Mouse (Mus musculus) MEL (cell line): Measurements from ENCODE around the gene Pianp. TPM values are rescaled to one million over a fixed set of nuclear protein-coding genes. Genes with fewer than 3 reads are reported as not detected.

Experiments
- DNase-seq: peaks from one replicate; pipeline ENCODE4 v3.0.0; 2011; ENCODE audit warnings: low read depth, low spot score
- H3K27ac ChIP-seq: 2 replicates; pipeline ENCODE4 v1.5.1; 2012; ENCODE audit warnings: low read depth, mild to moderate bottlenecking, control low read depth, low read length, moderate library complexity; ENCODE audit not compliant: control insufficient read depth
- H3K27me3 ChIP-seq, 2 experiments: fragments of 150-350 bp in 1 of 2; sonication (generic) in 1 of 2; 2 replicates each; pipeline ENCODE4 v1.6.1; 2012; ENCODE audit warnings: low read length in 2 of 2, mild to moderate bottlenecking in 2 of 2, improper control_type of control experiment in 1 of 2, moderate library complexity in 1 of 2; ENCODE audit not compliant: insufficient read depth in 2 of 2, control insufficient read depth in 1 of 2
- H3K36me3 ChIP-seq, 2 experiments: 2 replicates each; pipeline ENCODE4 v1.6.1; 2012 to 2014; ENCODE audit warnings: low read length in 2 of 2, improper control_type of control experiment in 1 of 2, inconsistent platforms in 1 of 2, mild to moderate bottlenecking in 1 of 2; ENCODE audit not compliant: insufficient read depth in 2 of 2, control insufficient read depth in 1 of 2
- H3K4me1 ChIP-seq, 2 experiments: fragments of 150-350 bp in 1 of 2; sonication (generic) in 1 of 2; 2 replicates each; pipeline ENCODE4 v1.6.1; 2012; ENCODE audit warnings: low read length in 2 of 2, improper control_type of control experiment in 1 of 2, mild to moderate bottlenecking in 1 of 2; ENCODE audit not compliant: insufficient read depth in 2 of 2, control insufficient read depth in 1 of 2
- H3K4me3 ChIP-seq, 2 experiments: fragments of 150-350 bp in 1 of 2; sonication (generic) in 1 of 2; 2 replicates each; pipeline ENCODE4 v1.5.1; 2012; ENCODE audit warnings: low read depth in 2 of 2, low read length in 2 of 2, mild to moderate bottlenecking in 2 of 2, moderate library complexity in 2 of 2, control low read depth in 1 of 2, improper control_type of control experiment in 1 of 2; ENCODE audit not compliant: control insufficient read depth in 1 of 2, insufficient read depth in 1 of 2
- H3K79me2 ChIP-seq: 2 replicates; pipeline ENCODE4 v1.6.1; 2012; ENCODE audit warnings: mild to moderate bottlenecking, low read length, moderate library complexity; ENCODE audit not compliant: control insufficient read depth, poor library complexity, insufficient read depth
- H3K9ac ChIP-seq: 2 replicates; pipeline ENCODE4 v1.6.1; 2012; ENCODE audit warnings: low read depth, mild to moderate bottlenecking, control low read depth, low read length, moderate library complexity; ENCODE audit not compliant: control insufficient read depth, poor library complexity, severe bottlenecking
- H3K9me3 ChIP-seq: fragments of 150-350 bp; sonication (generic); replicated peaks from 2 replicates; pipeline ENCODE4 v1.6.1; 2012; ENCODE audit warnings: mild to moderate bottlenecking, low read length, improper control_type of control experiment, moderate library complexity; ENCODE audit not compliant: insufficient read depth
- CHD2 ChIP-seq: IDR thresholded peaks from 2 replicates; pipeline ENCODE4 v1.6.1; 2011; ENCODE audit warnings: low read length, improper control_type of control experiment
- CTCF ChIP-seq, 3 experiments: IDR thresholded peaks in 2 of 3; conservative IDR thresholded peaks in 1 of 3; 2 replicates each; pipeline ENCODE4 v1.5.1; 2011 to 2012; ENCODE audit warnings: low read length in 3 of 3, low read depth in 2 of 3, mild to moderate bottlenecking in 2 of 3, improper control_type of control experiment in 1 of 3, inconsistent platforms in 1 of 3, mixed read lengths in 1 of 3, moderate library complexity in 1 of 3; ENCODE audit not compliant: control insufficient read depth in 1 of 3, insufficient read depth in 1 of 3, poor library complexity in 1 of 3, severe bottlenecking in 1 of 3
- ELF1 ChIP-seq: IDR thresholded peaks from 2 replicates; pipeline ENCODE4 v1.6.1; 2014; ENCODE audit warnings: low read depth, mild to moderate bottlenecking, inconsistent platforms, low read length, improper control_type of control experiment, moderate library complexity
- ETS1 ChIP-seq: IDR thresholded peaks from 2 replicates; pipeline ENCODE4 v1.6.1; 2012; ENCODE audit warnings: low read depth, mild to moderate bottlenecking, inconsistent platforms, low read length, improper control_type of control experiment, moderate library complexity
- GABPA ChIP-seq: IDR thresholded peaks from 2 replicates; pipeline ENCODE4 v1.6.1; 2012; ENCODE audit warnings: low read depth, mild to moderate bottlenecking, inconsistent platforms, low read length, improper control_type of control experiment, moderate library complexity
- GATA1 ChIP-seq: IDR thresholded peaks from 2 replicates; pipeline ENCODE4 v1.6.1; 2011; ENCODE audit warnings: low read depth, low read length, improper control_type of control experiment
- HCFC1 ChIP-seq: IDR thresholded peaks from 2 replicates; pipeline ENCODE4 v1.6.1; 2012; ENCODE audit warnings: low read depth, mild to moderate bottlenecking, inconsistent platforms, low read length, improper control_type of control experiment, moderate library complexity
- JUND ChIP-seq: IDR thresholded peaks from 2 replicates; pipeline ENCODE4 v1.6.1; 2011; ENCODE audit warnings: low read depth, mild to moderate bottlenecking, improper control_type of control experiment, low read length
- MAFK ChIP-seq: IDR thresholded peaks from 2 replicates; pipeline ENCODE4 v1.6.1; 2011; ENCODE audit warnings: low read depth, mild to moderate bottlenecking, low read length, improper control_type of control experiment, borderline replicate concordance
- MEF2A ChIP-seq: IDR thresholded peaks from 2 replicates; pipeline ENCODE4 v1.6.1; 2014; ENCODE audit warnings: low read depth, mild to moderate bottlenecking, inconsistent platforms, low read length, improper control_type of control experiment; ENCODE audit not compliant: poor library complexity, insufficient replicate concordance, severe bottlenecking; ENCODE audit errors: extremely low read depth
- MXI1 ChIP-seq: IDR thresholded peaks from 2 replicates; pipeline ENCODE4 v1.6.1; 2011; ENCODE audit warnings: mild to moderate bottlenecking, low read depth, low read length, improper control_type of control experiment
- MYB ChIP-seq: IDR thresholded peaks from 2 replicates; pipeline ENCODE4 v1.6.1; 2011; ENCODE audit warnings: mild to moderate bottlenecking, low read depth, low read length, improper control_type of control experiment
- MYC ChIP-seq: IDR thresholded peaks from 2 replicates; pipeline ENCODE4 v1.6.1; 2011; ENCODE audit warnings: low read depth, mild to moderate bottlenecking, low read length, improper control_type of control experiment, moderate library complexity
- POLR2A ChIP-seq, 2 experiments: IDR thresholded peaks; 2 replicates each; pipeline ENCODE4 v1.6.1; 2011 to 2012; ENCODE audit warnings: low read length in 2 of 2, mild to moderate bottlenecking in 2 of 2, control low read depth in 1 of 2, improper control_type of control experiment in 1 of 2, low read depth in 1 of 2, moderate library complexity in 1 of 2; ENCODE audit not compliant: control insufficient read depth in 1 of 2, insufficient read depth in 1 of 2, poor library complexity in 1 of 2
- RAD21 ChIP-seq: IDR thresholded peaks from 2 replicates; pipeline ENCODE4 v1.6.1; 2011; ENCODE audit warnings: mild to moderate bottlenecking, low read depth, low read length, improper control_type of control experiment
- SIN3A ChIP-seq: IDR thresholded peaks from 2 replicates; pipeline ENCODE4 v1.6.1; 2012; ENCODE audit warnings: low read length, improper control_type of control experiment, inconsistent platforms
- SMC3 ChIP-seq: IDR thresholded peaks from 2 replicates; pipeline ENCODE4 v1.6.1; 2011; ENCODE audit warnings: low read depth, low read length, improper control_type of control experiment
- TAL1 ChIP-seq: IDR thresholded peaks from 2 replicates; pipeline ENCODE4 v1.6.1; 2012; ENCODE audit warnings: mild to moderate bottlenecking, inconsistent platforms, low read length, moderate library complexity, mixed read lengths
- TCF12 ChIP-seq: IDR thresholded peaks from 2 replicates; pipeline ENCODE4 v1.6.1; 2014; ENCODE audit warnings: low read depth, mild to moderate bottlenecking, inconsistent platforms, low read length, improper control_type of control experiment, moderate library complexity
- USF1 ChIP-seq: IDR thresholded peaks from 2 replicates; pipeline ENCODE4 v1.6.1; 2014; ENCODE audit warnings: low read depth, mild to moderate bottlenecking, inconsistent platforms, low read length, improper control_type of control experiment, moderate library complexity
- ZC3H11A ChIP-seq: IDR thresholded peaks from 2 replicates; pipeline ENCODE4 v1.6.1; 2012; ENCODE audit warnings: low read depth, mild to moderate bottlenecking, inconsistent platforms, low read length, improper control_type of control experiment
- ZKSCAN1 ChIP-seq: IDR thresholded peaks from 2 replicates; pipeline ENCODE4 v1.6.1; 2012; ENCODE audit warnings: low read depth, mild to moderate bottlenecking, inconsistent platforms, low read length, improper control_type of control experiment, moderate library complexity
- ZMIZ1 ChIP-seq: IDR thresholded peaks from 2 replicates; pipeline ENCODE4 v1.6.1; 2012; ENCODE audit warnings: low read depth, mild to moderate bottlenecking, inconsistent platforms, low read length, improper control_type of control experiment, moderate library complexity
- polyA plus RNA-seq, 2 experiments: library from polyadenylated mRNA; stranded (reverse) in 1 of 2; unstranded in 1 of 2; fragments of >175 nt in 1 of 2; fragments of >200 nt in 1 of 2; gene quantifications; 2 replicates each; pipeline versions ENCODE4 v1.2.1 to v1.2.4; 2012; ENCODE audit warnings: low replicate concordance in 2 of 2, low read depth in 1 of 2; ENCODE audit not compliant: insufficient read length in 2 of 2, insufficient read depth in 1 of 2, missing spikeins in 1 of 2
- total RNA-seq: library from RNA; depleted of rRNA; stranded (reverse); fragments of 300-350 nt; gene quantifications from 2 replicates; pipeline ENCODE4 v1.2.3, GENCODE M21; 2012

Gene Pianp
- total and polyA plus RNA-seq, 3 experiments, result 0.19 to 5.5 TPM; not detected in 1

- TF ChIP-seq MYC (0 out of 2 replicates have a peak, but pooled peaks have one; percentile 61), POLR2A (IDR thresholded peaks at IDR 0.05; ENCODE audit: control insufficient read depth in 1 of 2, insufficient read depth in 1 of 2, low read depth in 1 of 2, low read length in 2 of 2, poor library complexity in 1 of 2) (no peak), JUND (no peak), GATA1 (peak; percentile 83), SMC3 (0 out of 2 replicates have a peak, but pooled peaks have one; percentile 10), MEF2A (no peak), MXI1 (no peak), MAFK (0 out of 2 replicates have a peak, but pooled peaks have one; percentile 37), ZMIZ1 (no peak), ETS1 (peak; percentile 67)
Observed at GRCm38 (mm10) chr6:125042081-125042480, 45.6 kb downstream of the Pianp start (continued).

- Histone ChIP-seq H3K27me3 (no peaks in the 10 kb centered on the region), H3K36me3 (peaks cover 1 to 9% of the 10 kb centered on the region in 2 experiments; a peak in 3 of 4 replicates), H3K9ac (no peak overlapping the region), H3K27ac (no peak overlapping the region), H3K79me2 (no peaks in the 10 kb centered on the region), H3K4me3 (no peak overlapping the region), H3K9me3 (no peaks in the 10 kb centered on the region), H3K4me1 (peaks cover 8 to 9% of the 10 kb centered on the region in 2 experiments)
- peak; percentile 67 for TF ChIP-seq RAD21
- TF ChIP-seq CTCF (IDR thresholded peaks at IDR 0.05 in 2 of 3, conservative IDR thresholded peaks at IDR 0.05 in 1 of 3; ENCODE audit: control insufficient read depth in 1 of 3, insufficient read depth in 1 of 3, low read depth in 2 of 3, low read length in 3 of 3, poor library complexity in 1 of 3, severe bottlenecking in 1 of 3), result peak; percentile 84 to 90 (median 86)
- TF ChIP-seq GABPA, result no peak
- peak; percentile 42; the same call in 1 of the 2 replicates for TF ChIP-seq ZC3H11A
- TF ChIP-seq SMC3, result peak; percentile 81
- peak; percentile 87 for DNase-seq
Observed at GRCm38 (mm10) chr6:125046691-125047090, 50.2 kb downstream of the Pianp start.

- H3K27me3 ChIP-seq, result no peaks in the 10 kb centered on the region
- H3K27ac ChIP-seq, result no peak within 1 kb of the TSS
- TF ChIP-seq ELF1 (no peak), TAL1 (no peak), ZKSCAN1 (no peak), HCFC1 (no peak), USF1 (no peak), MEF2A (no peak), TCF12 (no peak), MYB (no peak), SIN3A (no peak), CHD2 (no peak), POLR2A (IDR thresholded peaks at IDR 0.05; ENCODE audit: control insufficient read depth in 1 of 2, insufficient read depth in 1 of 2, low read depth in 1 of 2, low read length in 2 of 2, poor library complexity in 1 of 2) (no peak), ZMIZ1 (no peak)
- H3K9me3 ChIP-seq, result no peaks in the 10 kb centered on the region
- H3K4me3 ChIP-seq, result no peak within 1 kb of the TSS
- no peak within 1 kb of the TSS for H3K9ac ChIP-seq
- no peak for DNase-seq
- H3K4me1 ChIP-seq, result no peaks in the 10 kb centered on the region
- H3K36me3 ChIP-seq, result peaks cover 0 to 1% of the 10 kb centered on the region in 2 experiments; a peak in 1 of 4 replicates
- no peaks in the 10 kb centered on the region for H3K79me2 ChIP-seq
Observed at GRCm38 (mm10) chr6:125049678-125050077, 53.2 kb downstream of the Pianp start, which contains the start of gene Acrbp. Acrbp (plus strand) TSS chr6:125049689.
